Mouse (Mus musculus): Measurements from ENCODE around the gene Naaladl1. TPM values are rescaled to one million over a fixed set of nuclear protein-coding genes. Genes with fewer than 3 reads are reported as not detected.

Gene Naaladl1
- total and polyA plus RNA-seq, 2 experiments from 2014 or later: 0.07 TPM; not detected in 1

GRCm38 (mm10) chr19:6157220-6157619 is 51.6 kb downstream of the Naaladl1 start:
- Histone ChIP-seq H3K36me3 (replicated peaks; ENCODE audit: control insufficient read depth, insufficient read depth, low read length) (no peaks in the 10 kb centered on the region), H3K4me2 (ENCODE audit: low read depth, low read length) (no peak overlapping the region), H3K4me1 (ENCODE audit: control insufficient read depth, insufficient read depth) (no peaks in the 10 kb centered on the region), H3K4me3 (ENCODE audit: low read depth, low read length) (no peak overlapping the region), H3K27me3 (ENCODE audit: control insufficient read depth, insufficient read depth, low read length) (no peaks in the 10 kb centered on the region), H3K27ac (ENCODE audit: low read depth) (no peak overlapping the region), H3K9ac (replicated peaks; ENCODE audit: low read depth, low read length) (no peak overlapping the region), H3K9me3 (replicated peaks; ENCODE audit: control insufficient read depth, low read length) (no peaks in the 10 kb centered on the region)
- 65% methylated on average over 6 of the region's 6 CpGs for WGBS
- no peak for ATAC-seq (ENCODE audit: insufficient read depth, low read depth)
- TF ChIP-seq EP300 (IDR thresholded peaks at IDR 0.05; ENCODE audit: low read depth): no peak
- TF ChIP-seq CTCF (IDR thresholded peaks at IDR 0.05; ENCODE audit: low read depth): no peak
- no peak for DNase-seq (ENCODE audit: low spot score)

GRCm38 (mm10) chr19:6163872-6164547 is 58.4 kb downstream of the Naaladl1 start:
- 0 out of 2 replicates have a peak overlapping the region, but pooled peaks have one; percentile 10 for H3K9ac ChIP-seq (replicated peaks; ENCODE audit: low read depth, low read length)
- no peaks in the 10 kb centered on the region for H3K27me3 ChIP-seq (ENCODE audit: control insufficient read depth, insufficient read depth, low read length)
- H3K36me3 ChIP-seq (replicated peaks; ENCODE audit: control insufficient read depth, insufficient read depth, low read length): no peaks in the 10 kb centered on the region
- 55% methylated on average over 10 of the region's 10 CpGs for WGBS
- H3K9me3 ChIP-seq (replicated peaks; ENCODE audit: control insufficient read depth, low read length): no peaks in the 10 kb centered on the region
- DNase-seq (ENCODE audit: low spot score) (no peak), ATAC-seq (ENCODE audit: insufficient read depth, low read depth) (0 out of 2 replicates have a peak, but pooled peaks have one; percentile 24)
- no peaks in the 10 kb centered on the region for H3K4me1 ChIP-seq (ENCODE audit: control insufficient read depth, insufficient read depth)
- TF ChIP-seq CTCF (IDR thresholded peaks at IDR 0.05; ENCODE audit: low read depth) (no peak), EP300 (IDR thresholded peaks at IDR 0.05; ENCODE audit: low read depth) (no peak)
- H3K27ac ChIP-seq (ENCODE audit: low read depth): no peak overlapping the region
- no peak overlapping the region for H3K4me3 ChIP-seq (ENCODE audit: low read depth, low read length)
- peak overlapping the region; percentile 12; the same call in 1 of the 2 replicates for H3K4me2 ChIP-seq (ENCODE audit: low read depth, low read length)

Other genes starting within 250 kb of the Naaladl1 start
Only the 30 nearest of the 31 such genes appear.
- 29.1 and 53.8 TPM in 2 replicates for gene Frmd8, start 230.5 kb upstream of the Naaladl1 start, total RNA-seq (2014; rRNA removed; ENCODE audit: low replicate concordance)
- 12.8 and 14.9 TPM in 2 replicates for gene Frmd8, start 230.5 kb upstream of the Naaladl1 start, polyA plus RNA-seq (2015; fragmentation: Nextera tagmentation; extraction: Ambion mirVana)
- gene Slc25a45, start 228.0 kb upstream of the Naaladl1 start, total RNA-seq (2014; rRNA removed; ENCODE audit: low replicate concordance): 3.1 and 4.8 TPM in 2 replicates
- gene Slc25a45, start 228.0 kb upstream of the Naaladl1 start, polyA plus RNA-seq (2015; fragmentation: Nextera tagmentation; extraction: Ambion mirVana): 2.8 and 2.9 TPM in 2 replicates
- gene Tigd3, start 211.6 kb upstream of the Naaladl1 start, total RNA-seq (2014; rRNA removed; ENCODE audit: low replicate concordance): 0.81 and 3.3 TPM in 2 replicates
- 0.85 and 0.91 TPM in 2 replicates for gene Tigd3, start 211.6 kb upstream of the Naaladl1 start, polyA plus RNA-seq (2015; fragmentation: Nextera tagmentation; extraction: Ambion mirVana)
- gene Dpf2, start 192.8 kb upstream of the Naaladl1 start, total RNA-seq (2014; rRNA removed; ENCODE audit: low replicate concordance): 57.8 and 91.8 TPM in 2 replicates
- 60.5 and 61.4 TPM in 2 replicates for gene Dpf2, start 192.8 kb upstream of the Naaladl1 start, polyA plus RNA-seq (2015; fragmentation: Nextera tagmentation; extraction: Ambion mirVana)
- 15.7 and 17.4 TPM in 2 replicates for gene Cdc42ep2, start 181.0 kb upstream of the Naaladl1 start, total RNA-seq (2014; rRNA removed; ENCODE audit: low replicate concordance)
- gene Cdc42ep2, start 181.0 kb upstream of the Naaladl1 start, polyA plus RNA-seq (2015; fragmentation: Nextera tagmentation; extraction: Ambion mirVana): 8.8 and 9.5 TPM in 2 replicates
- 44.7 and 64.3 TPM in 2 replicates for gene Pola2, start 141.6 kb upstream of the Naaladl1 start, total RNA-seq (2014; rRNA removed; ENCODE audit: low replicate concordance)
- 32.7 and 34.1 TPM in 2 replicates for gene Pola2, start 141.6 kb upstream of the Naaladl1 start, polyA plus RNA-seq (2015; fragmentation: Nextera tagmentation; extraction: Ambion mirVana)
- gene Slc22a20, start 119.6 kb upstream of the Naaladl1 start, total RNA-seq (2014; rRNA removed; ENCODE audit: low replicate concordance): not detected in 2 replicates
- gene Slc22a20, start 119.6 kb upstream of the Naaladl1 start, polyA plus RNA-seq (2015; fragmentation: Nextera tagmentation; extraction: Ambion mirVana): not detected in 2 replicates
- 18.9 and 19.3 TPM in 2 replicates for gene Capn1, start 89.9 kb upstream of the Naaladl1 start, total RNA-seq (2014; rRNA removed; ENCODE audit: low replicate concordance)
- 4.9 and 5.3 TPM in 2 replicates for gene Capn1, start 89.9 kb upstream of the Naaladl1 start, polyA plus RNA-seq (2015; fragmentation: Nextera tagmentation; extraction: Ambion mirVana)
- 12.0 and 16.0 TPM in 2 replicates for gene Syvn1, start 59.2 kb upstream of the Naaladl1 start, total RNA-seq (2014; rRNA removed; ENCODE audit: low replicate concordance)
- 9.2 and 10.2 TPM in 2 replicates for gene Syvn1, start 59.2 kb upstream of the Naaladl1 start, polyA plus RNA-seq (2015; fragmentation: Nextera tagmentation; extraction: Ambion mirVana)
- gene Mrpl49, start 48.0 kb upstream of the Naaladl1 start, total RNA-seq (2014; rRNA removed; ENCODE audit: low replicate concordance): 18.7 and 37.1 TPM in 2 replicates
- gene Mrpl49, start 48.0 kb upstream of the Naaladl1 start, polyA plus RNA-seq (2015; fragmentation: Nextera tagmentation; extraction: Ambion mirVana): 49.7 and 53.5 TPM in 2 replicates
- 562 and 833 TPM in 2 replicates for gene Fau, start 47.9 kb upstream of the Naaladl1 start, total RNA-seq (2014; rRNA removed; ENCODE audit: low replicate concordance)
- gene Fau, start 47.9 kb upstream of the Naaladl1 start, polyA plus RNA-seq (2015; fragmentation: Nextera tagmentation; extraction: Ambion mirVana): 484 and 508 TPM in 2 replicates
- gene Znhit2, start 44.6 kb upstream of the Naaladl1 start, total RNA-seq (2014; rRNA removed; ENCODE audit: low replicate concordance): 46.7 and 58.4 TPM in 2 replicates
- 21.4 and 22.7 TPM in 2 replicates for gene Znhit2, start 44.6 kb upstream of the Naaladl1 start, polyA plus RNA-seq (2015; fragmentation: Nextera tagmentation; extraction: Ambion mirVana)
- 13.1 and 14.4 TPM in 2 replicates for gene Tm7sf2, start 37.4 kb upstream of the Naaladl1 start, total RNA-seq (2014; rRNA removed; ENCODE audit: low replicate concordance)
- gene Tm7sf2, start 37.4 kb upstream of the Naaladl1 start, polyA plus RNA-seq (2015; fragmentation: Nextera tagmentation; extraction: Ambion mirVana): 3.2 and 3.3 TPM in 2 replicates
- gene Vps51, start 28.6 kb upstream of the Naaladl1 start, total RNA-seq (2014; rRNA removed; ENCODE audit: low replicate concordance): 55.2 and 59.7 TPM in 2 replicates
- gene Vps51, start 28.6 kb upstream of the Naaladl1 start, polyA plus RNA-seq (2015; fragmentation: Nextera tagmentation; extraction: Ambion mirVana): 32.5 and 35.8 TPM in 2 replicates
- gene Tmem262, start 25.7 kb upstream of the Naaladl1 start, total RNA-seq (2014; rRNA removed; ENCODE audit: low replicate concordance): not detected in 2 replicates
- gene Tmem262, start 25.7 kb upstream of the Naaladl1 start, polyA plus RNA-seq (2015; fragmentation: Nextera tagmentation; extraction: Ambion mirVana): not detected in 2 replicates
- not detected in 2 replicates for gene Gm28374, start 23.5 kb upstream of the Naaladl1 start, total RNA-seq (2014; rRNA removed; ENCODE audit: low replicate concordance)
- 0.72 and 0.99 TPM in 2 replicates for gene Gm28374, start 23.5 kb upstream of the Naaladl1 start, polyA plus RNA-seq (2015; fragmentation: Nextera tagmentation; extraction: Ambion mirVana)
- 50.8 and 55.5 TPM in 2 replicates for gene Zfpl1, start 20.8 kb upstream of the Naaladl1 start, total RNA-seq (2014; rRNA removed; ENCODE audit: low replicate concordance)
- gene Zfpl1, start 20.8 kb upstream of the Naaladl1 start, polyA plus RNA-seq (2015; fragmentation: Nextera tagmentation; extraction: Ambion mirVana): 36.1 and 37.5 TPM in 2 replicates
- gene Cdca5, start 20.8 kb upstream of the Naaladl1 start, total RNA-seq (2014; rRNA removed; ENCODE audit: low replicate concordance): 2.2 and 6.8 TPM in 2 replicates
- gene Cdca5, start 20.8 kb upstream of the Naaladl1 start, polyA plus RNA-seq (2015; fragmentation: Nextera tagmentation; extraction: Ambion mirVana): 5.7 and 6.4 TPM in 2 replicates
- not detected in 2 replicates for gene AC131692.1, start 11.4 kb upstream of the Naaladl1 start, total RNA-seq (2014; rRNA removed; ENCODE audit: low replicate concordance)
- not detected in 2 replicates for gene AC131692.1, start 11.4 kb upstream of the Naaladl1 start, polyA plus RNA-seq (2015; fragmentation: Nextera tagmentation; extraction: Ambion mirVana)
- 46.5 and 48.8 TPM in 2 replicates for gene Sac3d1, start 12.9 kb downstream of the Naaladl1 start, total RNA-seq (2014; rRNA removed; ENCODE audit: low replicate concordance)
- gene Sac3d1, start 12.9 kb downstream of the Naaladl1 start, polyA plus RNA-seq (2015; fragmentation: Nextera tagmentation; extraction: Ambion mirVana): 25.1 and 25.8 TPM in 2 replicates
- 30.5 and 55.7 TPM in 2 replicates for gene Snx15, start 22.5 kb downstream of the Naaladl1 start, total RNA-seq (2014; rRNA removed; ENCODE audit: low replicate concordance)
- gene Snx15, start 22.5 kb downstream of the Naaladl1 start, polyA plus RNA-seq (2015; fragmentation: Nextera tagmentation; extraction: Ambion mirVana): 17.5 and 18.5 TPM in 2 replicates
- gene Batf2, start 35.2 kb downstream of the Naaladl1 start, total RNA-seq (2014; rRNA removed; ENCODE audit: low replicate concordance): 0.46 TPM in 1 of 2 replicates, not detected in the other
- gene Batf2, start 35.2 kb downstream of the Naaladl1 start, polyA plus RNA-seq (2015; fragmentation: Nextera tagmentation; extraction: Ambion mirVana): 0.16 and 0.18 TPM in 2 replicates
- gene Arl2, start 35.8 kb downstream of the Naaladl1 start, total RNA-seq (2014; rRNA removed; ENCODE audit: low replicate concordance): 59.2 and 75.1 TPM in 2 replicates
- gene Arl2, start 35.8 kb downstream of the Naaladl1 start, polyA plus RNA-seq (2015; fragmentation: Nextera tagmentation; extraction: Ambion mirVana): 96.6 and 105 TPM in 2 replicates
- not detected in 2 replicates for gene Majin, start 78.6 kb downstream of the Naaladl1 start, total RNA-seq (2014; rRNA removed; ENCODE audit: low replicate concordance)
- not detected in 2 replicates for gene Majin, start 78.6 kb downstream of the Naaladl1 start, polyA plus RNA-seq (2015; fragmentation: Nextera tagmentation; extraction: Ambion mirVana)
- not detected in 2 replicates for gene Gpha2, start 120.6 kb downstream of the Naaladl1 start, total RNA-seq (2014; rRNA removed; ENCODE audit: low replicate concordance)
- not detected in 2 replicates for gene Gpha2, start 120.6 kb downstream of the Naaladl1 start, polyA plus RNA-seq (2015; fragmentation: Nextera tagmentation; extraction: Ambion mirVana)
- 20.6 and 40.3 TPM in 2 replicates for gene Ppp2r5b, start 130.1 kb downstream of the Naaladl1 start, total RNA-seq (2014; rRNA removed; ENCODE audit: low replicate concordance)
- gene Ppp2r5b, start 130.1 kb downstream of the Naaladl1 start, polyA plus RNA-seq (2015; fragmentation: Nextera tagmentation; extraction: Ambion mirVana): 18.3 and 18.6 TPM in 2 replicates
- 18.9 and 24.5 TPM in 2 replicates for gene Atg2a, start 135.9 kb downstream of the Naaladl1 start, total RNA-seq (2014; rRNA removed; ENCODE audit: low replicate concordance)
- 4.7 and 5.6 TPM in 2 replicates for gene Atg2a, start 135.9 kb downstream of the Naaladl1 start, polyA plus RNA-seq (2015; fragmentation: Nextera tagmentation; extraction: Ambion mirVana)
- 127 and 200 TPM in 2 replicates for gene Ehd1, start 170.9 kb downstream of the Naaladl1 start, total RNA-seq (2014; rRNA removed; ENCODE audit: low replicate concordance)
- gene Ehd1, start 170.9 kb downstream of the Naaladl1 start, polyA plus RNA-seq (2015; fragmentation: Nextera tagmentation; extraction: Ambion mirVana): 56.4 and 60.3 TPM in 2 replicates
- gene Cdc42bpg, start 200.7 kb downstream of the Naaladl1 start, total RNA-seq (2014; rRNA removed; ENCODE audit: low replicate concordance): 4.8 and 9.5 TPM in 2 replicates
- gene Cdc42bpg, start 200.7 kb downstream of the Naaladl1 start, polyA plus RNA-seq (2015; fragmentation: Nextera tagmentation; extraction: Ambion mirVana): 0.49 and 0.51 TPM in 2 replicates
- 20.6 and 46.5 TPM in 2 replicates for gene Men1, start 229.2 kb downstream of the Naaladl1 start, total RNA-seq (2014; rRNA removed; ENCODE audit: low replicate concordance)
- 20.1 and 20.3 TPM in 2 replicates for gene Men1, start 229.2 kb downstream of the Naaladl1 start, polyA plus RNA-seq (2015; fragmentation: Nextera tagmentation; extraction: Ambion mirVana)

Data from heart, postnatal 0 days (tissue).